8 mouse cellular contexts compared by ENCODE assay signal in genomic region chr17:89910349-89910748, GRCm38 (mm10). TPM values are rescaled to one million over a fixed set of nuclear protein-coding genes. Genes with fewer than 3 reads are reported as not detected.
DNase-seq lines count a peak whose midpoint lies in the region; ATAC-seq and TF ChIP-seq lines count a peak whose summit lies in the region.

TSS of gene Gm10184 (minus strand) at chr17:89910449.

- WGBS in forebrain, embryonic 14.5 days = 96% methylated on average over 6 of the region's 6 CpGs
- WGBS in limb, embryonic 10.5 days = 92% methylated on average over 6 of the region's 6 CpGs
- 90% methylated on average over 6 of the region's 6 CpGs for WGBS in stomach, embryonic 15.5 days

- H3K27ac ChIP-seq in forebrain, embryonic 14.5 days (ENCODE audit: low read depth, low read length) = no peak within 1 kb of the TSS
- H3K27ac ChIP-seq in limb, embryonic 10.5 days = no peak within 1 kb of the TSS
- H3K27ac ChIP-seq in stomach, embryonic 15.5 days = no peak within 1 kb of the TSS

- no peak for TF ChIP-seq CTCF in G1E (IDR thresholded peaks at IDR 0.05; ENCODE audit: low read depth, low read length)

- no peaks in the 10 kb centered on the region for H3K9me3 ChIP-seq in G1E (replicated peaks)
- no peaks in the 10 kb centered on the region for H3K9me3 ChIP-seq in forebrain, embryonic 14.5 days (replicated peaks; ENCODE audit: control insufficient read depth, low read length)
- no peaks in the 10 kb centered on the region for H3K9me3 ChIP-seq in limb, embryonic 10.5 days (replicated peaks)
- H3K9me3 ChIP-seq in stomach, embryonic 15.5 days = no peaks in the 10 kb centered on the region

- H3K27me3 ChIP-seq in G1E (ENCODE audit: insufficient read depth, low read length) = no peaks in the 10 kb centered on the region
- no peaks in the 10 kb centered on the region for H3K27me3 ChIP-seq in forebrain, embryonic 14.5 days (replicated peaks; ENCODE audit: control insufficient read depth, insufficient read depth, low read length)
- no peaks in the 10 kb centered on the region for H3K27me3 ChIP-seq in limb, embryonic 10.5 days (ENCODE audit: low read depth, poor library complexity, severe bottlenecking)
- no peaks in the 10 kb centered on the region for H3K27me3 ChIP-seq in stomach, embryonic 15.5 days (replicated peaks)

- H3K4me3 ChIP-seq in G1E (ENCODE audit: low read depth, low read length) = no peak within 1 kb of the TSS
- H3K4me3 ChIP-seq in forebrain, embryonic 14.5 days (ENCODE audit: low read depth, low read length) = no peak within 1 kb of the TSS
- H3K4me3 ChIP-seq in limb, embryonic 10.5 days = no peak within 1 kb of the TSS
- H3K4me3 ChIP-seq in stomach, embryonic 15.5 days (replicated peaks) = no peak within 1 kb of the TSS

- H3K4me2 ChIP-seq in forebrain, embryonic 14.5 days (ENCODE audit: low read length) = no peak within 1 kb of the TSS
- H3K4me2 ChIP-seq in stomach, embryonic 15.5 days = no peak within 1 kb of the TSS

- no peak for DNase-seq in adrenal gland, adult 18-20 months (ENCODE audit: low spot score in 2 of 2)
- DNase-seq in adrenal gland, adult (ENCODE audit: inconsistent age in 2 of 2, low spot score in 1 of 2) = no peak
- no peak for DNase-seq in G1E (ENCODE audit: low spot score)
- DNase-seq in forebrain, embryonic 14.5 days (ENCODE audit: low spot score) = no peak
- DNase-seq in limb, embryonic 10.5 days (ENCODE audit: low spot score) = no peak
- DNase-seq in embryo, embryonic 10 days (ENCODE audit: low spot score) = no peak
- DNase-seq in cerebellum, adult 9-10 months = no peak

- H3K36me3 ChIP-seq in G1E (replicated peaks) = no peaks in the 10 kb centered on the region
- no peaks in the 10 kb centered on the region for H3K36me3 ChIP-seq in forebrain, embryonic 14.5 days (ENCODE audit: control insufficient read depth, insufficient read depth, low read length)
- no peaks in the 10 kb centered on the region for H3K36me3 ChIP-seq in limb, embryonic 10.5 days
- no peaks in the 10 kb centered on the region for H3K36me3 ChIP-seq in stomach, embryonic 15.5 days

- H3K9ac ChIP-seq in forebrain, embryonic 14.5 days (ENCODE audit: low read length) = no peak within 1 kb of the TSS
- no peak within 1 kb of the TSS for H3K9ac ChIP-seq in stomach, embryonic 15.5 days

- no peak for ATAC-seq in G1E (ENCODE audit: extremely low read depth, insufficient number of reproducible peaks, low FRiP score, poor library complexity, severe bottlenecking)
- ATAC-seq in forebrain, embryonic 14.5 days = no peak
- ATAC-seq in stomach, embryonic 15.5 days (ENCODE audit: insufficient read depth, low FRiP score, low read depth) = no peak

- H3K4me1 ChIP-seq in G1E (ENCODE audit: insufficient read depth, low read depth, low read length) = no peaks in the 10 kb centered on the region
- H3K4me1 ChIP-seq in forebrain, embryonic 14.5 days (ENCODE audit: control insufficient read depth, insufficient read depth, low read length) = no peaks in the 10 kb centered on the region
- H3K4me1 ChIP-seq in limb, embryonic 10.5 days = no peaks in the 10 kb centered on the region
- no peaks in the 10 kb centered on the region for H3K4me1 ChIP-seq in stomach, embryonic 15.5 days

RNA-seq across cellular contexts. Expression of gene Gm10184, which starts in this region (rescaled TPM):
- total RNA-seq in adrenal gland, adult 18-20 months (2021) = 10 to 100 TPM; 10.1 to 13.8 TPM
- total RNA-seq in G1E (2014; fragmentation: Nextera tagmentation) (140 and 195 TPM in 2 replicates), G1E (2017) (263 and 294 TPM in 2 replicates)
- polyA plus RNA-seq in G1E (2012) = 6.9 and 11.9 TPM in 2 replicates
- polyA plus RNA-seq in forebrain, embryonic 14.5 days (2014; fragmentation: Nextera tagmentation; extraction: Ambion mirVana) = 40.3 and 41.5 TPM in 2 replicates
- 85.0 and 85.1 TPM in 2 replicates for polyA plus RNA-seq in limb, embryonic 10.5 days (2016; fragmentation: Nextera tagmentation; extraction: Ambion mirVana)
- polyA plus RNA-seq in stomach, embryonic 15.5 days (2015; fragmentation: Nextera tagmentation; extraction: Ambion mirVana) = 42.3 and 136 TPM in 2 replicates

Comparison
In these comparisons a context has a peak if more than half of its experiments do, and no peak if none do; other contexts are left out.
1. RNA of gene Gm10184 (total RNA-seq): 140 to 294 TPM in G1E; 10.1 to 13.8 TPM in adrenal gland, adult 18-20 months; every median in the first group is over 4 times any median in the second.